Mouse (Mus musculus): ENCODE results near the gene Ctcfl.

GRCm38 (mm10) chr2:173126386-173126785 lies 7.1 kb upstream of the Ctcfl start:
- no peak for TF ChIP-seq MAFK (IDR thresholded peaks at IDR 0.05; ENCODE audit: insufficient read depth, low read depth, low read length)
- no peak for TF ChIP-seq ZNF384 (IDR thresholded peaks at IDR 0.05; ENCODE audit: low read depth, low read length)
- no peak for TF ChIP-seq CHD2 (IDR thresholded peaks at IDR 0.05; ENCODE audit: low read depth, low read length)
- no peak for TF ChIP-seq HCFC1 (IDR thresholded peaks at IDR 0.05; ENCODE audit: borderline replicate concordance, insufficient read depth, low read length)
- TF ChIP-seq ZC3H11A (IDR thresholded peaks at IDR 0.05; ENCODE audit: borderline replicate concordance, low read depth, low read length): no peak
